Mouse (Mus musculus): ENCODE data around the gene Hspa1a.
"Not testable (repeated sequence)": the region's sequence is repeated elsewhere in the genome, so short reads cannot be mapped to it uniquely, and the experiment has no call there.

Gene Hspa1a

GRCm38 (mm10) chr17:35001452-35002152 lies 29.6 kb upstream of the Hspa1a start:
- peak; percentile 76 for DNase-seq (ENCODE audit: low read depth)

DNA sequence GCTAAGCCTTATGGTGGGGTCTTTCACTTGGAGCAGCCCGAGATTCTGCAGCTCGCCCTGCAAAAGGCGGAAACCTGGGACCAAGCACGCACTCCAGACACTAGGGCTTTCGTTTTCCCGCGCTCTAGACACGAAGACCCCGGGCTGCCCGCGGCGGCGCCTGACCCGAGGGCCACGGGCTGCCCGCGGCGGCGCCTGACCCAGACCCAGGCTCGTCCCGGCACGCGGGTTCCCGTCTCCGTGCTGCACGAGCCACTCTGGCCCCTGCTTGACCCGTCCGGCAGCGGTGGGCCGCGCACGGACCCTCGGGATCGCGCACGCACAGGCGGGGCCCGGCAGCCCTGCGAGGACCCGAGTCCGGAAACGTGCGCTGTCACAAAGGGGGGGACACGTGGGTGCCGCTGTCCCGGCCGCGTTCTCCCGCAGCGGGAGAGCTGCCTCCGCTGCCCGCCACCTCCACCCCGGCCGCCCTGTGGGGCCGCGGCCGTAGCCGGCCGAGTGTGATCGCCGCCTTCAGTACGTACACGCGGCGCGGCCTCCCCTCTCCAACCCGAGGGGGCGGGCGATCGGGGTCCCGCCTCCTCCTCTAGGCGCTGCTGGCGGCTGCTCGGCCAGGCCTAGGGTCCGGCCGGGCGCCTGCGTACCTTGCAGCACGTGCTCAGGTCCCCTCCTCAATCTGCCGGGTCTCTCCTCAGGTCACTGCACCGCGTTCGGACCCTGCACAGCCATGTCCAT lies 28.9 kb upstream of the Hspa1a start, which contains the start of gene Vars:
TSS of gene Vars (plus strand) at position 271 of the 735 bp plus-strand sequence.
- peak; percentile 93 for DNase-seq (ENCODE audit: low read depth)

DNA sequence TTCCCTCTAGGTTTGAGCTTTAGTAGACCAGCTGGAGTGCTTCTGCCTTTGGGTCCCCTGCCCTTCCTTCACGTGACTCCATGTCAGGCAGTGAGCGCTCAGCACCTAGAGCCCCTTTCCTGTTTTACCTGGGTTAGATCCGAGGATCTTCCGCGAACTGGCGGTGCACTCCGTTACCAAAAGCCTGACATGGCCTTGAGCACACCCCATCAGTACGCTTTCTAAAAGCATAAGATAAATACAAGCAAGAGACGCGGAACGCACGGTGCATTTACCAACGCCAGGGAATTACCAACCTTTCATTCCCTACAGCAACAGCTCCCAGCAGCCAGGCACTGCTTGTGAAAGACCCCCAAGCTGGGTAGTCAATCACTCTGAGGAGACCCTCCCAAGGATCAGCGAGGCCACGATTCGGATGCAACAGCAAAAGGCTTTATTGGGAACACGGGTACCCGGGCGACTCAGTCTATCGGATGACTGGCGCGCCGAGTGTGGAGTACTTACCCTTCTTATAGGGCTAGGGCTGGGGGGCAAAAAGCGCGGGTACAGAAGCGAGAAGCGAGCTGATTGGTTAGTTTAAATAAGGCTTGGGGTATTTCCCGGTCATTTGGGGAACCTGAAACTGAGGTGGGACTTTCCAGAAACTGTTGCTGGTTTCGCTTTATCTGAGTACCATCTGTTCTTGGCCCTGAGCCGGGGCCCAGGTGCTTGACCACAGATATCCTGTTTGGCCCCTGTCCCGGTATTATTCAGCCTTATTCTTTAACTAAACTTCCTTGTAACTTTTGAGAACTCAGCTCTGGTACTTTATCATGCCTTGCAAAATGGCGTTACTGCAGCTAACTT lies 28.1 kb upstream of the Hspa1a start:
- DNase-seq (ENCODE audit: low read depth), result peak; percentile 79

DNA sequence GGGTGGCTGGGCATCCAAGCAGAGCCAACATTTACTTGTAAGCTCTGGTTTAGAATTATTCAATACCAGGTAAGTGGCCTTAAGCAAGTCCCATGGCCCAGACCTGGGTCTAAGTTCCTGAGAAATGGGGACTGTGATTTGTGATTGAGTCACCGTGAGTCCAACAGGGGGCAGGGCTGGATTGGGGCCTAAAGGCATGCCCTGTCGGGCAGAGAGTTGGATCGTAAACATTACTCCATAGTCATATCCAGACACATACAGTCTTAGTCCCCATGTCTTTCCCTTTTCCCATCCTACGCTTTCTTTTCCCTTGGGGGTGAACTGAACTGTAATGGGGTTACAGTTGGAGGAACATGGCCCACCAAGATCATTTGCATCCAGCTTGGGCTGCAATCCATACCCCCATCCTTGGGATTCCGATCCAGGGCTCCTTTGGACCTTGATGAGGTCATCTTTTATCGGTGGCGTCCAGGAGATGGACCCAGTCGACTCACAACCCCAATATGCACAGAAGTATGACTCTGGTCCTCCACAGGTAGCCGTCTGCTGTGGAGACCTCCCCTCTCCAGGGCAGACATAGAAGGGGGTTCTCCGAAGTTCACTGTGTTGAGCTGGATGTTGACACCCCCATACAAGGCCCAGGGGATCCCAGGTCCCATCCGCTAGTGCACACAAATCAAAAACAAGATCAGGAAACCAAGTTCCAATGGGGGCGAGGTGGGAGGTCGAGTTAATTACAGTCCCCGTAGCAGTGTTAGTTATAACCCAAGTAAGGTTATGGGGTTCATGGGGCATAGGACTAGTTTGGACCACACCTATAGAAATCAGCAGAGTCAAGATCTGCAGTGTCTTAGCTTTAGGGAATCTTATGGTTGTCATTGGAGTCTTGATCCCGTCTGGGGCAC lies 26.8 kb upstream of the Hspa1a start:
- DNase-seq (ENCODE audit: low read depth), result peak; percentile 49

GRCm38 (mm10) chr17:34997142-34997483 lies 25.2 kb upstream of the Hspa1a start:
- no peak for DNase-seq (ENCODE audit: low read depth)

- no peak for DNase-seq (ENCODE audit: low read depth)
These were observed 24.6 kb upstream of the Hspa1a start for GRCm38 (mm10) chr17:34996411-34997141.

DNA sequence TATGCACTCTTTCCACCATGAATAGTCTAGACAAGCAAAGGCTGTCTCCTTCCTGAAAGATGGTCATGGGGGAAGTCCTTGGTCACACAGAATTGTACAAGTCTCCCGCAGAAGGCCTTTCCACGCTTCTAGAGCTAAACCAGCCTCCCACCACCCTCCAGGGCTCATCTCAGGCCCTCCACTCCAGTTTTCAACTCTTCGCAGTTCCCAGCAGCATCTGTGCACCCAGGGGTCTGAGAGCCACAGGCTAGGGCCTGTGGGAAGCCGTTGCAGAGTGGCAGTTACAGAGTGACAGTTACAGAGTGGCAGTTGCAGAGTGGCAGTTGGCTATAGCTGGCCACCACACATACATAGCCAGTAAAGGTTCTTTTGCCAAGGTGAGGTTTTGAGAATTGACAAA lies 24.0 kb upstream of the Hspa1a start:
- not testable (repeated sequence) for DNase-seq (ENCODE audit: low read depth)

GRCm38 (mm10) chr17:34995192-34995591 lies 23.2 kb upstream of the Hspa1a start:
- not testable (repeated sequence) for DNase-seq (ENCODE audit: low read depth)

DNA sequence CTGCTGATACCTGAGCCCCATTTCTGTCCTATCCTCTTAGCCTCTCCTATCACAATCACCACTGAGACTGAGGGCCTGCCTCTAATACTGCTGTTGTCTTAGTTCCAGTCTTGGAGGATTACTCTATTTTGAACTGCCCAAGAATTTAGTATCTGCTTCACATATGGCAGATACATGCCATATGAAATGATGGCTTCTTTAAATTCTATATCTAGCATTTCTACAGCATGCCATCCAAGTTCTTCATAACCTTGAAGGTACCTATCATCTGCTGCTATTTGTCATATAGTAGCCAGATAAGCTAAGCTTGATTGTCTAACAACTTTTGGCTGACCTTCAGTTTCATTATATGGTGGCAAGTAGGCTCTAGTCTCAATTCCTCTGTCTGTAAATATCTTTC lies 22.8 kb upstream of the Hspa1a start:
- DNase-seq (ENCODE audit: low read depth), result no peak

DNA sequence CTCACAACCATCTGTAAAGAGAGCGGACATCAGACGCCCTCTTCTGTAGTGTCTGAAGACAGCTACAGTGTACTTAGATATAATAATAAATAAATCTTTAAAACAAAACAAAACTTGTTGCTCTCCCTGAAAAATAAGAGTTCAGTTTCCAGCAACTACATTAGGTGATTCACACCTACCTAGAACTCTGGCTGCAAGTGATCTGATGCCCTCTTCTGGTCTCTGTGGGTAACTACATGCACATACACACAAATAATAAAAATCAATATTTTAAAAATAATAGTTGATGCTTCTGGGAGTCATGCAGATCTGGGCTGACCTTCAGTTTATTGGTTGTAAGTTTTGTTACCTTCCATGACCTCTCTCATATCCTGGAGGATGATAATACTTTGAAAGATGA lies 12.3 kb upstream of the Hspa1a start:
- peak; percentile 76 for DNase-seq (ENCODE audit: low read depth)

DNA sequence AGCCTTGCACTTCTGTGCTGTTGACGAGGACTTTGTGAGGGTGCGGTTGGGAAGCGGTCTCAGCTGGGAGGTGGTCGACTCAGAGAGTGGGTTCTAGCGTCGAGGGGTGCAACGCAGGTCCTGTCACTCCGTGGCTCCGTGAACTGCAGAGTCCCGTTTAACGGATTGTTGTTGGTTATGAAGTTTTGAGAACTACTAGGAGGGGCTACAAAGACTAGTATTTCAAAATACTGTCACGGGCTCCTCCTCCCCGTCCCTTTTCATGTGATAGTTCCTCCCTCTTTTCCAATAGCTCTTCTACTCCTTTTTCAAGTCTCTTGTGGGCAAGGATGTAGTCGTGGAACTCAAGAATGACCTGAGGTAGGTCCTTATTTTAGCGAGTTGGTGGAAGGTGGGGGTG lies 10.4 kb upstream of the Hspa1a start:
- no peak for DNase-seq (ENCODE audit: low read depth)

- DNase-seq (ENCODE audit: low read depth), result peak; percentile 97
These were observed 9.8 kb upstream of the Hspa1a start, which contains the start of gene Lsm2 for GRCm38 (mm10) chr17:34981690-34982180. TSS of gene Lsm2 (plus strand) at chr17:34981862.

- DNase-seq (ENCODE audit: low read depth), result peak; percentile 76
These were observed 8.7 kb upstream of the Hspa1a start for GRCm38 (mm10) chr17:34980655-34981054.

- DNase-seq (ENCODE audit: low read depth), result no peak
These were observed 7.7 kb upstream of the Hspa1a start for GRCm38 (mm10) chr17:34979631-34980030.

GRCm38 (mm10) chr17:34978239-34978638 lies 6.3 kb upstream of the Hspa1a start:
- DNase-seq (ENCODE audit: low read depth), result no peak

GRCm38 (mm10) chr17:34977000-34977399 lies 5.0 kb upstream of the Hspa1a start:
- no peak for DNase-seq (ENCODE audit: low read depth)

DNA sequence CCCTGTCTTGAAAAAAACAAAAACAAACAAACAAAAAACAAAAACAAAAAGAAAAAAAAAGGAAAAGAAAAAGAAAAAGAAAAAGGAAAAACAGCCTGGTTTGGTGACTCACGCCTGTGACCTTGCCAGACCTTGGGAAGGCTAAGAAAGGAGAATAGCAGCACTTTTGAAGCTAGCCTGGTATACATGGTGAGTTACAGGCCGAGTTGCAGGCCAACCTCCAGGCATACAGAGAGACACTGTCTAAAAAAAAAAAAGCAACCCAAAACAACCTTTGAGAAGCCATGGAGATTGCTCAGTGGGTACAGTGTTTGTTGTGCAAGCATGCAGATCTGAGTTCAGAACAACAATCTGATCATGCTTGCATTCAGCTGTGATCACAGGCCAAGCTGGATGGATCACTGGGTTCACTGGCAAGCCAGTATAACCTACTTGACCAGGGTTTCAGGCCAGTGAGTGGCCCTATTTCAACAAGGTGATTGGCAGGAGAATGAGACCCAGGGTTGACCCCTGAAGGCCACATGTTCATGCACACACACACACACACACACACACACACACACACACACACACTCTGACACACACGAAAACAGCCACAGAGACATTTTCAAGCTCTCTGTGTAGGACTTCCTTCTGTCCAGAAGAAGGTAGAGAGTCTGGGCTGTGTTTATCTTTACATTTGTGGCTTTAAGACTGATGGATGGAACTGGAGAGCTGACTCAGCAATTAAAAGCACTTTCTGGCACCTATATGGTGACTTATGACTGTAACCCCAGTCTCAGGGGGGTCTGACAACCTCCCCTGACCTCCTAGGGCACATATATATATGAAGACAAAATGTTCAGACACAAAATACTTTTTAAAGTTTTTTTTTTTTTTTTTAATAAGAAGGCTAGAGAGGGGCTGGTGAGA lies 3.9 kb upstream of the Hspa1a start:
- no peak for DNase-seq (ENCODE audit: low read depth)

GRCm38 (mm10) chr17:34971694-34972068 lies 275 bp downstream of the Hspa1a start:
- not testable (repeated sequence) for DNase-seq (ENCODE audit: low read depth)

DNA sequence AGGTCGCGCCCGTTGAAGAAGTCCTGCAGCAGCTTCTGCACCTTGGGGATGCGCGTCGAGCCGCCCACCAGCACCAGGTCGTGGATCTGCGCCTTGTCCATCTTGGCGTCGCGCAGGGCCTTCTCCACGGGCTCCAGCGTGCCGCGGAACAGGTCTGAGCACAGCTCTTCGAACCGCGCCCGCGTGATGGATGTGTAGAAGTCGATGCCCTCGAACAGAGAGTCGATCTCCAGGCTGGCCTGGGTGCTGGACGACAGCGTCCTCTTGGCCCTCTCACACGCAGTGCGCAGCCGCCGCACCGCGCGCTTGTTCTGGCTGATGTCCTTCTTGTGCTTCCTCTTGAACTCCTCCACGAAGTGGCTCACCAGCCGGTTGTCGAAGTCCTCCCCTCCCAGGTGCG lies 1.1 kb downstream of the Hspa1a start:
- not testable (repeated sequence) for DNase-seq (ENCODE audit: low read depth)

DNA sequence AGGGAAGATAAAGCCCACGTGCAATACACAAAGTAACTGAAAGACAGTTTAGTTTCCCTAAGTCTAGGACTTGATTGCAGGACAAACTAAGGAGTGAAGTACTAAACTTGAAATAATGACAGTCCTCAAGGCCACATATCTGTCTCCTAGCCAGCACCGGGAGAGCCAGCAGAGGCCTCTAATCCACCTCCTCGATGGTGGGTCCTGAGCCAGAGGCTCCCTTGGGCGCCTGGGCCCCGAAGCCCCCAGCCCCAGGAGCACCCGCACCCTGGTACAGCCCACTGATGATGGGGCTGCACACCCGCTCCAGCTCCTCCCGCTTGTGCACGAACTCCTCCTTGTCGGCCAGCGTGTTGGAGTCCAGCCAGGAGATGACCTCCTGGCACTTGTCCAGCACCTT lies 2.1 kb downstream of the Hspa1a start, which contains the start of gene Gm20481:
TSS of gene Gm20481 (plus strand) at position 91 of the 400 bp plus-strand sequence.
- not testable (repeated sequence) for DNase-seq (ENCODE audit: low read depth)

Measured in induced T-regulatory cell, adult 2 months (primary cell).